Mouse (Mus musculus) thymus, adult 18-20 months (tissue): ENCODE data around the gene Apopt1.
"Not testable (repeated sequence)": the region's sequence is repeated elsewhere in the genome, so short reads cannot be mapped to it uniquely, and the experiment has no call there.

Experiments used
- DNase-seq, 2 experiments: peaks; one replicate each; pipeline ENCODE4 v3.0.0; 2022; ENCODE audit warnings: mixed read lengths in 2 of 2

Gene Apopt1

DNA sequence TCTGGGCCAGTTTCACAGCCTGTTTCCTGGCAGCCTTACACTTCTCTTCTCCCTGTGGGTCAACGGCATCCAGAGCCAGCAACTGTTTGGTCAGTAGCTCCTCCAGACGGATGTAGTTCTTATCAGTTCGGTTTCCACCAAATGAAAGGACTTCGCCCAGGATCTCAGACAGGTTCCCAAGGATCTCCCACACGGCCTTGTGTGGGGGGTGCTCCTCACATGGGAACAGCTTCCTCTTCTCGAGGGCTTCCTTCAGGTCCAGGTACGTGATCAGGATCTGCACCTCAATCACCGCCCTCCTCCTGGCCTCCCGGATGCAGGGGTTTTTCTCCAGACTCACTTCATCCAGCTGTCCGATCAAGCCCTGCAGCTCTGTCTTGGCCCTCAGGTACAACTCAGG, 3.0 kb upstream of the Apopt1 start:
- no peak for DNase-seq

DNA sequence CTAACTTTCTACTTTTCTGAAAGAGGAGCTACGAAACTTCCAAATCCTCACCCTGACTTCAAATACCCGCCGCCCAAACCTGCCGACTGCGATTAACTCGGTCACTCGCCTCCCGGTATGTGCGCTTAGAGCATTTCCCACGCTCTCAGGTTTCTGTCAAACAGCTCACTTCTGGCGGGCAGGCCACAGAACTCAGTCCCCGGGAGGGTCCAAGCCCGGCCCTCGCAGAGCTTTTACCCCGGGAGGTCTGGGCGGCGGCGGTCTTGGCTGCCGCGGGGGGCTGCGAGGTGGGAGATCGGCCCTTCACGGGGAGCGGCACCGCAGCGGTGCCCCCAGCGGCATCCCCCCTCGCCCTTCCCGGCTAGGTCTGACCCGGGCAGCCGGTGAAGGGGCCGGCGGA, 585 bp upstream of the Apopt1 start:
- DNase-seq = no peak

DNA sequence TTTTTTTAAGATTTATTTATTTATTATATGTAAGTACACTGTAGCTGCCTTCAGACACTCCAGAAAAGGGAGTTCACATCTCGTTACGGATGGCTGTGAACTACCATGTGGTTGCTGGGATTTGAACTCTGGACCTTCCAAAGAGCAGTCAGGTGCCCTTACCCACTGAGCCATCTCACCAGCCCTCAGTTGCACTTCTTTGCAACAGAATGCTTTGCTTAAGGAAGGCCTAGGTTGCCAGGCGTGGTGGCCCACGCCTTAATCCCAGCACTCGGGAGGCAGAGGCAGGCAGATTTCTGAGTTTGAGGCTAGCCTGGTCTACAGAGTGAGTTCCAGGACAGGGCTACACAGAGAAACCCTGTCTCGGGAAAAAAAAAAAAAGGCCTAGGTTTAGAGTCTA, 819 bp downstream of the Apopt1 start:
- not testable (repeated sequence) for DNase-seq

DNA sequence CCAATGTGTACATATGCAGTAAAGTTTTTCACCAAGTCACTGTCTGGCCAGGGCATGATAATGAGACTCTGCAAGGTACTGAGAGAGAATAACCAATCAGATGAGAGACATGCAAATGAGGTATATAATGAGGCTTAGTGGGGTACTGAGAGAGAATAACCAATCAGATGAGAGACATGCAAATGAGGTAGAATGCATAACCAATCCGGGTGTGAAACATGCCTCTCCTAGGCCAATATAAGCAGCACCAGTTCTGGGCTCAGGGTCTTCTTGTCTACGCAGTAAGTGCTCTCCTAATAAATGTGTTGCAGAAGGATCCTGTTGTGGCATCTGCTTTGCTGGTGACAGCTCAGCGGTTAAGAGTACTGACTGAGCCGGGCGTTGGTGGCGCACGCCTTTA, 3.4 kb downstream of the Apopt1 start:
- DNase-seq = no peak

DNA sequence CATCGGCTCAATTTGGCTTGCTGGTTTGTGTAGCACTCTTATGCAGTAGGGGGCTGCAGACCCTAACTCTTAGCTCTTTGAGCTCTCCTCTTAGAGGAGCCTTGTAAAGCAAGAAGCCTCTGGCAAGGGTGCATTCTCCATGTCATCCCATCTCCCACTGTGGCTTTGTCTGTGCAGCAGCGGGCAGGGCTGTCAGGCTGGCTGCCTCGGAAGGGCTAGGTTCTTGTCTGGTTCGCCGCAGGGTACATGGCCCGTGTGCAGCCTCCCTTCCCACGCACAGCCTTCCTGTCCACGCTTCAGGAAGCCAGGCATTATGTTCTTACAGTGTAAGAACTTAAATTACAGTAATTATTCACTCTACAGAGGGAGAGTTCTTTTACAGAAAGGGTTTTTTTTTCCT, 5.6 kb downstream of the Apopt1 start:
- DNase-seq = no peak

DNA sequence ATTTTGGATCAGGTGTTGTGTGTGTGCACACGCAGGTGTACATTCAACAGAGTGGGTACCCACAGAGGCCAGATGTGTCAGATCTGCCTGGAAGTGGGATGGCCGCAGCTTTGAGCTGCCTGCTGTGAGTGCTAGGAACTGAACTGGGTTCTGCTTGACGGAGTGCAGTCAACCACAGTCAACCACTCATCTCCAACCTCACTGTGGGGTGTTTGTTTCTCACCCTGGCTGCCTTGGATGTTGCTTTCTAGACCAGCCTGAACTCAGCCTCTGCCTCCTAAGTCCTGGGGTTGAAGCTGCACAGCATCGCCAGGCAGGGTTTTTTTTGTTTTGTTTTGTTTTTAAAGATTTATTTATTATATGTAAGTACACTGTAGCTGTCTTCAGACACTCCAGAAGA, 7.2 kb downstream of the Apopt1 start:
- DNase-seq = no peak

DNA sequence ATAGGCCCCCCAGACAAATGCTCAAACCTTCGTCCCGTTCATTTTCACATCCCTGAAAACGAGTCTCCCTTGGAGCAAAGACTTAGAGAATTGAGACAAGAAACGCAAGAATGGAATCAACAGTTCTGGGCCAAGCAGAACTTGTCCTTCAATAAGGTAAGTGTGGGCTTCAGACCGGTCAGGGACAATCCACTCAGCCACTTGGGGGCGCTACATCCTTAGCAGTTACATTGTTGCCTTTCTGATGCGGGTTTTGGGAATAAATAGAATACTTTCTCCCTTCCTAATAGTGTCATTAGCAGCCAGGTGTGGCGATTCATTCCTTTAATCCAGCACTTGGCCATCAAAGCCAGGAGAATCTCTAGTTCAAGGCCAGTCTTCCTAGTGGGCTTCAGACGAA, 9.6 kb downstream of the Apopt1 start:
- DNase-seq = no peak

DNA sequence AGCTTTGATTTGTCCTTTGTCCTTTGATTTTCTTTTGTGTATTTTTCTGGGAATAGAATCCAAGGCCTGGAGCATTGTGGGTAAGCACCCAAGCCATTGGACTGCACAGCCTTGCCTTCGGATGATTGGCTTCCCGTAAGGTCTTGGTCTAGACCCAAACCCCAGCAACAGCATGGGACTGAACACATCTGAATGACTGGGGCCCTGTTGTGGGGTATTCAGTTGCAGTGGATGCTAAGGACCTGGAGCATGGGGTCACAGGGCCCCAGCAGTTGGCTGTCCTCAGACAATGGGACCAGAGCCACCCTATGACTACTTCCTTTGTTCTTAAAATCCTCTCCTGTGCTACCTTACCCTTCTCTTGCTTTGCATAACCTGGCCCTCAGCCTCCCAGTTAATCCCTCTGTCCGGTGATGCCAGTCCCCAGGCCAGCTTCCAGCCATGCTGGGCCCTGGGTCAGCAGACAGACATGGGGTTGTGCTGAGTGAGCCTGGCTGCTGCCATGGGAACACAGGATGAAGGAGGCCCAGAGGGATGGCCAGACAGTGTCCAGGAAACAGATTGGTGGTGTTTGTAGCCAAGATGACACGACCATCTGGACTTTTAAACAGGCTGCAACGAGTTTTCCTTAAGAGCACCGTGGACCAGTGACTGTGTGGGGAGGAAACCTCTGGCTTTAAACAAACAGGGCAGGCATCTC, 11.7 kb downstream of the Apopt1 start:
- no peak for DNase-seq

DNA sequence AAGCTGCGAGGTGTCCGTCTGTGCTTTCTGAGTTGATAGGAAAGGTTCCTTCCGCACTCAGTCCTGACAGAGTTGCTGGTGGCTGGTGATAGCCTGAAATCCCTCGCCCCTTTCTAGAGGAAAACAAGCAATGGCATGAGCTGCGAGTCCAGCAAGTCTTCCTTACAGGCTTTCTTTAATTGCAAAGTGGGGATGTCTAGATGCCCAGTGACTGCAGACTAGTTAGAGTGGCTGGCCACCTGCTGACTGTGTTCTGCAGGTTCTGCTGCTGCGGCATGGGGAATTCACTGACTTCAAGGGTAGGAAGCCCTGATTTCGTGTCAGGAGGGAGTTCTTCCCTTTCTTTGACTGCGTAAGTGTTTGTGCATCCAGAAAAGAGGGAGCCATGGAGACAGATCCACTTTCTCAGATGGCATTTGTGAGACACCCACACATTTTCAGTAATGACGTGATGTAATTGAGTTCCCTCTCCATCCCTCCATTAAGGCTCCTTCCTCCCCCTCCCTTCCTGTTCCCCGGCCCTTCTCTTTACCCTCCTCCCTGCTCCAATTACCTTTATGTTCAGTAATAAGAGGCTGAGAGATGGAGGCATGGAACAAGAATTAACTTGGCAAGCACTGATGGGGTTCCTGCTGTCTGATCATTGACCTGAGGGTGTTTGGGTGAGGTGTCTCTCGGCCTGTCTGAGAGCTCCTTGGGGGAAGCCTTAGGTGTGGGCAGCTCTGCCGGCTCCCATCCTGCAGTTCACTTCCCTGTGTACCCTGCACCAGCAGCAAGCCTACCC, 12.5 kb downstream of the Apopt1 start:
- no peak for DNase-seq

DNA sequence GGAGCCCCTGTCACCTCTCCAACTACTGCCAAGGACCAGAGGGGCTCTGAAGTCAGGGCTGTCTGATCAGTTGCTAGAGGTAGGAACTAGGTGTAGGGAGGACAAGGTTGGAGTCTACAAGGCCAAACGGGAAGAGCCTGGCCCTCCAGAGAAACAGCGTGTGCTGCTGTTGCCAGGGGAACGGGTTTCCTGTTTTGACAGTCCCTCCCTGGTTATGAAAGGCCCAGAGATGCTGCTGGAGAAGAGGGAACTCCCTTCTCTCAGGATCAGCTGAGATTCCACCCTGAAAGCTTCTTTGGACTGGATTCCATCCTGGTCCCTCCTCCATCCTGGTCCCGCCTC, 13.0 kb downstream of the Apopt1 start:
- no peak for DNase-seq

DNA sequence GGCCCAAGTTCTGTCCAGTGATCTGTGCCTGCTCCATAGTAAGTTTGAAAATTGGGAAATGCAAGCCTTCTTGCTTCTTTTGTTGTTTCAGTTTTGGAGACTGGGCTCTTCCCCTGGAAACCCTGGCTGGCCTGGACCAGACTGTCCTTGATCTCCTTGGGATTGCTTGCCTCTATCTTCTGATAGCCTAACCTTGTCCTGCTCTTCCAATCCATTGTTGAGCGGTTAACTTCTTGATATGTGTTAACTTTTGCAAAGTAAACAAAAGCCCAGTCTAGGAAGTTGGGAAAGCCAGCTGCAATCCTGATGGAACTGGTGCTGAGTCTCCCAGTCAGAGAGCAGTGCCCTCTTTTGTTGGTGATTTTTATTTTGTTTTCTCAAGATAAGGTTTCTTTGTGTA, 14.9 kb downstream of the Apopt1 start:
- no peak for DNase-seq

DNA sequence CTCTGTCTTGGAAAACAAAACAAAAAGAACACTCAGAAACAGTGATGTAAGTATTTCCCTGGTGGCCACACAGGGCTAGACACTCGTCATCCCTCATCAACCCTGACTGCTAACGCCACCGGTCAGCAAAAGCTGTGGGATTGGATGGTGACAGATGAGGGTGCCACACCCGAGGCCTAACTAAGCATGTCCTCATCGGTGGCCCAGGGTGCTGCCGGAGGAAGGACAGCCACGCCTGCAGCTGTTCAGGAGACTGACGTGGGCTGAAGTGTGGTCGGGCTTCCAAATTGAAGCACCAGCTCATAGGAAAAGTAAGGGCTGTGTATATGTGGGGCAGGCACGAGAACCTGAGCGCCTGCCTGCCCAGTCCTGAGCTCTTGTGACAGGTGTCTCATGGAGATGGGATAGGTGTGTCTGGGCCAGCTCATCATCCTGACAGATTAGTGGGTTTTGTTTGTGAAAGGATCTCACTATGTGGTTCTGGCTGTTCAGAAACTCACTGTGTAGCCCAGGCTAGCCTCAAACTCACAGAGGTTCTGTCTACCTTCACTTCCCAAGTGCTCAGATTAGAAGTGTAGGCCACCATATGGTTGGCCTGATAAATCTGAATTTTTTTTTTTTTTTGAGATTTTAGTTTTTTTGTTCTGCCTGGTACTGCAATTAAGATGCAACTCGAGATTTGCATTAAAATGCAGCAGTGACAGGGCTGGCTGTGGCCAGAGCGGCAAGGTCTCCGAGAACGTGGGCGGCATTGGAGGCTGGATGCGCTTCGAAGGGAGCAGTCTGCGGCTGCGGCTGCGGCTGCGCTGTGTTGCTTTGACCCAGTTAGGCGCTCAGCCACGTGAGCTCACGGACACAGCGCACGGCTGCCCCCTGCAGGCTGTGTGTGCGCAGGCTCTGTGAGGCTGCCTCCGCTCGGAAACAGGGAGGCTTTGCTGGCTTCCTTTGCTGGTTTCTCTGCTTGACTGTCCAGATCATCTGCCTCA, 19.1 kb downstream of the Apopt1 start:
- DNase-seq = peak; percentile 75 to 77

DNA sequence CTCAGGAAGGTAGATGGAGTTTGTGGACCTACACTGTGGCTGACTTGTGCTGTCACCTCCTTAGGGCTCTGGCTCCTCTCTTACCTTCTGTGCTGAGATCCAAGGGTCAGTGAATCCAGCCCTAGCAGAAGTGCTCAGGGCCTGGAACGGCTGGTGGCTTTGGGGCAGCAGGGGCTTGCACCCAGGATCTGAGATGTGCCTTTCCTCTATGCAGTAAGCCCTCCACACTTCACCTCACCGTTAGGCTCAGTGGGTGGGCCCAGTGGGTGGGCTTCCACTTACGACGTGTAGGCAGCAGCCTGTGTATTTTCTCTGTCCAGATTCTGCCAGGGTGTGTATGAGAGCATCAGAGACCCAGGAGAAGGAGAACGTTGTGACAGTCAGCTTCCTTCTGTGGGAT, 19.9 kb downstream of the Apopt1 start:
- DNase-seq = no peak

DNA sequence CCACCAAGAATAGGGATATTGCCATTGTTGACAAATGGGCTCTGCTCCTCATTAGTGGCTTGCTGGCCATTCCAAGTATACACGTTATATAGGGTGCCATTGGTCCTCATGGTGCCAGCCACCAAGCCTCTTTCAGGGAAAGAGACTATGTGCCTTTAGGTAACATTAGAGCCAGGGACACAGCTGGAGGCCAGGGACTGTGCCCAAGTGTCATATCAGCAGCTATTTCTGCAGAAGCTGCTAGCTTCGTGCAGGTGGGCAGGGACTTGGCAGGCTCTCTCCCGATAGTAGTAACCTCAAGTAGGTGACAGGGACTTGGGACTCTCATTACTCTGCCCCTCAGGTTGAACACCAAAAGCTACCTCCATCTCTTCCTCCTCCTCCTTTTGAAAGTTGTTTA, 21.9 kb downstream of the Apopt1 start:
- DNase-seq = no peak

DNA sequence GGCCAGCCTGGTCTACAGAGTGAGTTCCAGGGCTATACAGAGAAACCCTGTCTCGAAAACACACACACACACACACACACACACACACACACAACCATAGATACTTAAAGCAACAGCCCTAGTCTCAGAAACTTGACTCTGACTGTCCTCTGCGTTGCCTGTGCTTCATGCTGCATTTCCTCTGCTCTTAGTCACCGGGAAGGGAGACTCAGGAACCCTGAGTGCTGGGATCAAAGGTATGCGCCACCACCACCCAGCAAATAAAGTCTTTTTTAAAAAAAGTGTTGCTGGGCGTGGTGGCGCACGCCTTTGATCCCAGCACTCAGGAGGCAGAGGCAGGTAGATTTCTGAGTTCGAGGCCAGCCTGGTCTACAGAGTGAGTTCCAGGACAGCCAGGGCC, 23.6 kb downstream of the Apopt1 start:
- DNase-seq = not testable (repeated sequence)

DNA sequence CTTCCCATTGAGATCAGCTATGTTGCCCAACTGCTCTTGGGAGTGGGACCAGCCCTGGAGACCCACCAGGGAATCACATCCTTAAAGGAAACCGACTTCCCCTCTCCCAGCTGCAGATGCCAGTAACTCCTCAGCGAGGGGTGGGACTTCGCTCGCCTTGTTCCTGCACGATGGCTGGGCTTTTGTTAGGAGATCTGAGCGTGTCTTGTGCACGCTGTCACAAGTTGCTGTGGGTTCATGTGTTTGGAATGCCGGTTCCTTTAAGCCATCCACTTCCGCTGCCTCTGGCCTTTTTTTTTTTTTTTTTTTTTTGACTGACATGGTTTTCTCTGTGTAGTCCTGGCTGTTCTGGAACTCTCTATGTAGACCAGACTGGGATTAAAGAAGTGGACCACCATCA, 24.3 kb downstream of the Apopt1 start:
- DNase-seq = no peak

DNA sequence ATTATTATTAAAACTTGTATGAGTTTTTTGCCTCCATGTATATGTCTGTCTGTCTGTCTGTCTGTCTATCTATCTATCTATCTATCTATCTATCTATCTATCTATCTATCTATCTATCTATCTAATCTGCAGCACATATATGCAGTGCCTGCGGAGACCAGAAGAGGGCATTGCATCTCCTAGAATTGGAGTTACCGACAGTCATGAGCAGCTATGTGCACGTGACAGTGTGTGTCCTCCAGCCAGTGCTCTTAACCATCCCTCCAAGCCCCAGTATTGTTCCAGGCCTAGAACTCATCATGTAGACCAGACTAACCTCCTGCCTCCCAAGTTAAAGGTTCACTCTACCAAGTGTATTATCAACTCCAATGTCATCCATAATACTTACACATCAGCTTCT, 25.7 kb downstream of the Apopt1 start:
- no peak for DNase-seq

DNA sequence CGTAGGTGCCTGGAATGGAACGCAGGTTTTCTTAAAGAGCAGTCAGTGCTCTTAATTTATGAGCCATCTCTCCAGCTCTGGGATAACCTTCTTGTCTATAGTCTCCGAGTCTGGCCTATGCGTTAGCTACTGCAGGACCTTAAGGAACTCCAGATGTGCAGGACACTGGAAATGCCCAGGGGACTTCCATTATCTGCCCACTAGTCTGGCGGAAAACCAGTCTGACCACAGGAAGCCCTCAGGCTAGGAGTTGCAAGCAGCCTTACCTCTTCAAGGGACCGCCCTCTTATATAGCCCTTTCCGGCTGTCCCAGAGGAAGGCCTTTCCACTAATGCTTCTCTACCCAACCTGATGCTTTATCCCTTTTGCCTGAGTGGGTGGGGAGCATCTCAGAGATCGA, 28.3 kb downstream of the Apopt1 start:
- no peak for DNase-seq

DNA sequence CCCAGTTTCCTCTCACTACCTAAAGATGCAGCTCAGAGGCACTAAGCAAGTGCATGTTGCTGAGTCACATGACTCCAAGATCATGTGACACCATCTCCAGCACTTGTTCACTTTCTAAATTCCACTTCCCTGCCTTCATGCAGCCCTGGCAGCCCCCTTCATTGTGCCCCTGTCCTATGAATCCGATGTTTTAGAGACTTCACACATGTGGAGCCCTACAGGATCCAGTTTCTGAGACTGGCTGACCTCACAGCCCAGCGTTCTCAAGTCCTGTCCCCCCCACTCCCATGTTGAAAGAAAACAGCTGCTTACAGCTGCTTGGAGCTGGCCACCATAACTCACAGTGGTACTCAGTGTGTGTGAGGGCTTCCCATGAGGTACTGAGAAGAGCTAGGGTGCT, 30.4 kb downstream of the Apopt1 start:
- DNase-seq = no peak

DNA sequence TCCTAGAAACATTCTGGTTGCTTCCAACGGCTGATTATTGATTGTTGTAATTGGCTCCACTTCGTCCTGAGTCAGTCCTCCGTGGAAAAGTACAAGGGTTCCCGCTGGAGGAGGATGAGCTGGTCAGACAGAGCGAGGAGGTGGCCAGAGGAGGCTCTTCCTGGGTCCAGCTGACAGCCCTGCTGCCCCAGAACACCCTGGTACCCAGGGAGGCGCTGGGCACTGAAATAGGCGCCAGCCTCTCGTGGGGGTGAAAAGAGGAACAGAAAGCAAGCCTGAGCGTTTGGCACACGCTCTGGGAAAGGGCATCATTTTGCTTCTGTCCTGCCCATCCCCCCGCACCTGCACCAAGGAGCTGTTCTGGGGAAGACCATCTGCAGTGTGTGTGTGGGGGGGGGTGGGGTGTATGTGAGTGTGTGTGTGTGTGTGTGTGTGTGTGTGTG, 30.9 kb downstream of the Apopt1 start:
- no peak for DNase-seq

DNA sequence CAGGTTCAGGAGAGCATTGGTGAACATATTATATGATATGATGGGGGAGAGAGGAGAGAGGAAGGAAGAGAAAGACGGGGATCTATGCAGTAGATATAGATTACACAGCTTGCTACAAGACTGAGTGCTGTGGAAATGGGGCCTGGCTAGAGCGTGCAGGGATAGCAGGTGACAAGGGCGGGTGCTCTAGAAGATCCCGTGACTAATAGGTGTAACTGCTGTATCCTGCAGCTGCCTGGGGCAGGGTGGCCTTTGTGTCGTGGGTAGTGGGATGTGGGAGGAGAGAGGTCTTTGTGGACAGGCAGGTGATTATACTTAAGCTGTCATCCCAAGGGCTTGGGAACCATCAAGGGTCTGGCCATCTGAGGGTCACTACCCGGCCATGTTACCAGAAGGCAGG, 32.2 kb downstream of the Apopt1 start:
- DNase-seq = no peak

DNA sequence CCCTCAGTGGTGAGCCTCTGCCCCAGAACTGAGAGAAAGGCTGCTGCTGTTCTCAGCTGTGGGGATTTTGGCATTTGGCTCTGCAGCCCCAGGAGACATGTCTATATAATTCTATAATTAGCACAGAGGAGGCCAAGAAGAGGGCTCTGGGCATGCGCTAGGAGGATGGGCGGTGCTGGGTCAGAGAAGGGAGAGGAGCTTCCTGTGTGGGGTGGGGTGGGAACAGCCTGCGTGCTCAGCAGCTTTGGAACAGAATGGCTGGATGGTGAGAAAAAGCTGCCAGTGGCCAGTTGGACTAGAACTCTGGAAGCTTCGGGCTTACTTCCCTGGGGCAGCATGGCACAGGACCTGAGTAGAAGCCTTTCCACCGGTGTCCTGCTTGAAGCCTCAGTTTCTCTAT, 33.0 kb downstream of the Apopt1 start:
- peak; percentile 37 to 44 for DNase-seq

DNA sequence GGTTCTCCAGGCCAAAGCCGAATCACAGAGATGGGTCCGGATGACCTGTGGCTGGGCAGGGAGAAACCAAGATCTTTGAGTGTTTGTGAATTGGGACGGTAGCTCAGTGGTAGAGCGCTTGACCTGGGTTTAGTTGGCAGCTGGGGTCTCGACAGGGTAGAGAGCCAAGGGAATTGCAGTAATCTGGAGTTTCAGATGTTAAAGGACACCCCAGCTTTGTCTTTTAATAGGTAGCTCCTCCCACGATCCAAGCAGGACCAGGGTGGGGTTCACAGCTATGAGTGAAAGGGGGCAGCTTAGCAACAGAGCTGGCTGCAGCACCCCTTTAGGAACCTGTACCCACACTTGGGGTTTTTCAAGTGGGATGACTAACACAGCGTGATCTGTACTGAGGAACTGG, 34.4 kb downstream of the Apopt1 start:
- DNase-seq = no peak

DNA sequence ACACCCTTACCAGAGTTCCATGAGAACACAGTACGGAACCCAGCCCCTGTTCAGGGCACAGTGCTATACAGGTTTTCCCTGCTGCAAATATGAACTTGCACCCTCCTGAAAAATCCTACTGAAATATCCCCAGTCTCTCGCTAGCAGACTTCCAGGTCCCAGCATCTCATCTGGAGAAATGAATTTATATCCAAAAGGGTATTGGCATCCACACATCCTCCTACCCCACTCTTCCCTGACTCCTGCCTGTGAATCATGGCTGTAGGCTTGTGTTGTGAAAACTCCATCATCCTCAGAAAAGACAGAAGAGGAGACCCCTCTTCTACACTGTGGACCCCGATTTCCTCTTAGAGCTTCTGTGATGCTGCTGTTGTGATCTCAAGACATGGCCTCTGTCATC, 37.7 kb downstream of the Apopt1 start:
- no peak for DNase-seq
